Mouse (Mus musculus): Measurements from ENCODE around the gene Sirt7. TPM values are rescaled to one million over a fixed set of nuclear protein-coding genes. Genes with fewer than 3 reads are reported as not detected.

The Sirt7 gene
- polyA plus RNA-seq, 2 experiments = 27.5 to 43.7 TPM

DNA sequence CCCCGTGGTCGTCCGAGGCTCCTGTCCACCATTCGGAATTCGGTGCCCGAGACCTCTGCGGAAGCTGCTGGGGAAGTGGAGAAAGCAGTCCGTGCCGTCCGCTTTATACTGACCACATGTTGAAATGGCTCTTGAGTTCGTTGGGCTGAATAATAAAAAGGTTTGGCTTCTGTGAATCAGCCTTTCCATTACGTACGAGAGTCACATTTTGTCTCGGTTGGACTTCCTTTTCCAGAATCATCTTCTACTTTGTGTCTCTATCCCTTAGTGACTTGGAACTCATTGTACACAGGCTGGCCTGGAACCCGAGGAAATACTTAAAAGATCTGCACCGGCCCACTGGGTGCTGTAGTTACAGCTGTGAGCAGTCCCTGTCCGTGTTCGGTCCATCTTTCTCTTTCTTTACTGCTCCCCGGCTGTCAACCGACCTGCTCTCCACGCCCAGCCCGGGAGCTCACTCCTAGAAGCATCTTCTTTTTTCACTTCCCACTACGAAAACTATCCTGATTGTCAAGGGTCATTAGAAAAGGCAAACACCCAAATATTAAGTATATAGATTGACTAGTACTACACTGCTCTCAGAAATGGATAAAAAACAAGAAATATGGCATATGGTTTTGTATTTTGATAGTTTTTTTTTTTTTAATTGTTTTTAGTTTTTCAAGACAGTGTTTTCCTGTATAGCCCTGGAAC, 51.3 kb downstream of the Sirt7 start:
- TF ChIP-seq POLR2A (IDR thresholded peaks at IDR 0.05; ENCODE audit: borderline replicate concordance, extremely low read depth, insufficient read depth, insufficient read length) = no peak
- Histone ChIP-seq H3K36me3 (ENCODE audit: control insufficient read depth, insufficient read depth, low read length) (peaks cover 45% of the 10 kb centered on the region), H3K9ac (ENCODE audit: low read depth, low read length, severe bottlenecking) (peak overlapping the region; percentile 90), H3K4me1 (ENCODE audit: control insufficient read depth, insufficient read depth, low read length) (peaks cover 21% of the 10 kb centered on the region), H3K27me3 (ENCODE audit: control insufficient read depth, insufficient read depth, low read length) (no peaks in the 10 kb centered on the region), H3K27ac (replicated peaks; ENCODE audit: low read depth, low read length) (peak overlapping the region; percentile 97), H3K9me3 (ENCODE audit: control insufficient read depth, low read length) (no peaks in the 10 kb centered on the region), H3K4me2 (replicated peaks; ENCODE audit: low read depth, low read length, severe bottlenecking) (peak overlapping the region; percentile 76), H3K4me3 (replicated peaks; ENCODE audit: low read length) (peak overlapping the region; percentile 94)
- WGBS = under 1% methylated on average over 23 of the region's 23 CpGs
- ATAC-seq (ENCODE audit: low FRiP score, low read depth) = no peak
- no peak for DNase-seq (ENCODE audit: low spot score)

DNA sequence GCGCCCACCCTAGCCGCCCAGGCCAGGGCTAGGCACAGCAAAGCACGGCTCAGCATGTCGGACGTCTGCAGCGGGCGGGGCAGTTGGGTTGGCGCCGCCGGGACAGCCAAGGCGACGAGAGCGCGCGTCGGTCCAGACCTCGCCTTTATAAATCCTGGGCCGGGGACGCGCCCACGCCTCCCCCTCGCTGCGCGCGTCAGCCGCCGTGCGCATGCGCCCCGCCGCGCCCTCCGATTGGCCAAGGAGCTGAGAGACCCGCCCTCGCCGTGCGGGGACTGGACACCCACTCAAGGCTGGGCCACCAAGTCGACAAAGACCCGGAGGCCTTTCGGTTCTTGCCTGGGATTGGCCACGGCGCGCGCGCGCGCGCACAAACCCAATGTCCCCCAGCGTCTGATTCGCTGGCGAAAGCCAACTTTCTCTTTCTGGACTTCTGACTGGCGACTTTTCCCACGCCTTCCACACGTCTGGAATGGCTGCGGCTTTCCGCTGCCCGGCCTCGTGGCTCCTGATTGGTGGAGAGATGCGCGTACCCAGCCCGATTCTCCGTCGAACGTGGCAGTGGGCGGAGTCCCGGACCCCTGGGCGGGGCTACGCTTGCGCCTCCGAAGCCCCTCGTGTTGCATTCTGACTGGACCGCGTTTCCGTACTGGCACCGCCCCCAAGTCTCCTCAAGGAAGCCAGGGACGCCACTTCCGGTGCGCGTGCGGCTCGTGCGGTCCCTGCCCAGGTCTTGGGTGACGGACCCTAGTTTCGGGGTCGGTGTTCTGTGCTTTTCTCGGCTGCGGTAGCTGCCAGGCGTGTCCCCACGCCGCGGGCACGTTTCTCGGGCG, 52.1 kb downstream of the Sirt7 start, which contains the start of gene P4hb:
TSS of gene P4hb (minus strand) at position 502 of the 833 bp plus-strand sequence.
- ATAC-seq (ENCODE audit: low FRiP score, low read depth) (peak; percentile 94), DNase-seq (ENCODE audit: low spot score) (peak; percentile 99)
- no peaks in the 10 kb centered on the region for H3K9me3 ChIP-seq (ENCODE audit: control insufficient read depth, low read length)
- H3K4me3 ChIP-seq (replicated peaks; ENCODE audit: low read length) = peak within 1 kb of the TSS; percentile 94
- peak within 1 kb of the TSS; percentile 76 for H3K4me2 ChIP-seq (replicated peaks; ENCODE audit: low read depth, low read length, severe bottlenecking)
- peak within 1 kb of the TSS; percentile 97 for H3K27ac ChIP-seq (replicated peaks; ENCODE audit: low read depth, low read length)
- H3K36me3 ChIP-seq (ENCODE audit: control insufficient read depth, insufficient read depth, low read length) = peaks cover 45% of the 10 kb centered on the region
- peak within 1 kb of the TSS; percentile 96 for H3K9ac ChIP-seq (ENCODE audit: low read depth, low read length, severe bottlenecking)
- peaks cover 21% of the 10 kb centered on the region for H3K4me1 ChIP-seq (ENCODE audit: control insufficient read depth, insufficient read depth, low read length)
- peak; percentile 98; the same call in 1 of the 2 replicates for TF ChIP-seq POLR2A (IDR thresholded peaks at IDR 0.05; ENCODE audit: borderline replicate concordance, extremely low read depth, insufficient read depth, insufficient read length)
- H3K27me3 ChIP-seq (ENCODE audit: control insufficient read depth, insufficient read depth, low read length) = no peaks in the 10 kb centered on the region
- WGBS = under 1% methylated on average over 83 of the region's 94 CpGs

DNA sequence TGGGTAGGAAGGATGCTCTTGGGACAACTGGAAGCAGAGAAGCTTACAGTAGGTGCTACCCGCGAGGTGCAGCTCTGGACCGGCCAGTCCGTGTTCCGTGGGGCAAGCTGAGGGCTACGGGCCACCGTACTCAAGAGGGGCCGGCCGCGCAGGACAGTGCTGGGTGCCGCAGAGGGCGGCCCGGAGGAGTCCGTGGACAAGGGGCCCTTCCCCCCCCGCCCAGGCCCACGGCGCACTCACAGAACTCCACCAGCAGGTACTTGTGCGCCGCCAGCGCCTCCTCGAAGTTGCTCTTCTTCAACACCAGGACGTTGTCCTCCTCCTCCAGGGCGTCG, 52.7 kb downstream of the Sirt7 start:
- Histone ChIP-seq H3K36me3 (ENCODE audit: control insufficient read depth, insufficient read depth, low read length) (peaks cover 45% of the 10 kb centered on the region), H3K4me2 (replicated peaks; ENCODE audit: low read depth, low read length, severe bottlenecking) (peak overlapping the region; percentile 76), H3K27me3 (ENCODE audit: control insufficient read depth, insufficient read depth, low read length) (no peaks in the 10 kb centered on the region), H3K27ac (replicated peaks; ENCODE audit: low read depth, low read length) (peak overlapping the region; percentile 82), H3K9me3 (ENCODE audit: control insufficient read depth, low read length) (no peaks in the 10 kb centered on the region), H3K4me1 (ENCODE audit: control insufficient read depth, insufficient read depth, low read length) (peaks cover 21% of the 10 kb centered on the region), H3K4me3 (replicated peaks; ENCODE audit: low read length) (peak overlapping the region; percentile 94), H3K9ac (ENCODE audit: low read depth, low read length, severe bottlenecking) (peak overlapping the region; percentile 96)
- WGBS = 5% methylated on average over 17 of the region's 24 CpGs
- ATAC-seq (ENCODE audit: low FRiP score, low read depth) (peak; percentile 14), DNase-seq (ENCODE audit: low spot score) (no peak)
- TF ChIP-seq POLR2A (IDR thresholded peaks at IDR 0.05; ENCODE audit: borderline replicate concordance, extremely low read depth, insufficient read depth, insufficient read length) = no peak

DNA sequence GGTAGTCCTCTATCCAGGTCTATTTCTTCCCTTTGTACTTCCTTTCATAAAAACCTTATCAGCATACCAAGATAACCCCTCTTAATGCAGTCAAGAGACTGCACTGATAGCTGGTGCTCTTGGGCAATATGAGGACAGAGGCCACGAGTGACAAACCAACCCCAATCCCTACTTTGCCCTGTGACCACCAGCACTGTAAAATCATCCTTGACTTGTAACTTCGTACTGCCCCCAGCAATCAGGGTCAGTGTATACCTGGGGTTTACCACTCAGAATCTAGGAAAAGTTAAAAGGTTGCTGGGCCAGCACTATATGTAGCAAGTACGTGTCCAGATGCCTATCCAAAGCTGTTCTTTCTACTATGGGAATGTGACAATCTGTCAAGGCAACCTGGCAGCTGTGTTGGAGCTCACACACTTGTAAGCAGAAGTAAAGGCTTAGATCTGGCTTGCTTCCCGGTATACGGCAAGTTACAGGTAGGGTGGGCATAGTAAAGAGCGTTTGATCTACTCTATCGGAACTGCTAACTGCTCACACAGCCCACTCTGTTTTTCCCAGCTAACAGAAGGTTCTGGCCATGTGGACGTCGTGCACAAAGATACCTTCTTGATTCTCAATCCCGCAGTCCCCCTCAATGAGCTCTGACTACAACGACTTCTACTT, 53.2 kb downstream of the Sirt7 start:
- DNase-seq (ENCODE audit: low spot score) (no peak), ATAC-seq (ENCODE audit: low FRiP score, low read depth) (no peak)
- H3K4me1 ChIP-seq (ENCODE audit: control insufficient read depth, insufficient read depth, low read length) = peaks cover 21% of the 10 kb centered on the region
- H3K4me3 ChIP-seq (replicated peaks; ENCODE audit: low read length) = peak overlapping the region; percentile 94
- H3K9ac ChIP-seq (ENCODE audit: low read depth, low read length, severe bottlenecking) = peak overlapping the region; percentile 96
- peak overlapping the region; percentile 82; the same call in 1 of the 2 replicates for H3K27ac ChIP-seq (replicated peaks; ENCODE audit: low read depth, low read length)
- H3K4me2 ChIP-seq (replicated peaks; ENCODE audit: low read depth, low read length, severe bottlenecking) = peak overlapping the region; percentile 76
- peaks cover 45% of the 10 kb centered on the region for H3K36me3 ChIP-seq (ENCODE audit: control insufficient read depth, insufficient read depth, low read length)
- WGBS = 10% methylated on average over 11 of the region's 11 CpGs
- TF ChIP-seq POLR2A (IDR thresholded peaks at IDR 0.05; ENCODE audit: borderline replicate concordance, extremely low read depth, insufficient read depth, insufficient read length) = no peak
- H3K9me3 ChIP-seq (ENCODE audit: control insufficient read depth, low read length) = no peaks in the 10 kb centered on the region
- no peaks in the 10 kb centered on the region for H3K27me3 ChIP-seq (ENCODE audit: control insufficient read depth, insufficient read depth, low read length)

DNA sequence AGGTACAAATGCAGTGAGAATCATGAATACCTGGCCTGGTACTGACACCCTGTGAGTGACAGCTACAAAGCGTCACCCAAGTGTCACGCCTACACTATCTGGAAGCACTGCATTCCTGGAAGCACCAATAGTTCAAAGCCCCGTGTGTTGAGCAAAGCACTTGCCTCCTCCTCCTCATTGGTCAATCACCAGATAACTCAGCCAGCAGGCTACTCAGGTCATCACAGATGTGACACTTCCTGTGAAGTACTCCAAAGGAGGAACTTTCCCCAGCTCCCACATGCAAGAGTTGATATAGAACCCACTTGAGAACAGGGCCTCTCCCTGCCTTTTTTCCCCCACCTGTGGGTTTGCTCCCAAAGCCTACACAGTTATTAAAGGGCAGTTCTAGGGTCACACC, 53.9 kb downstream of the Sirt7 start:
- H3K27me3 ChIP-seq (ENCODE audit: control insufficient read depth, insufficient read depth, low read length) = no peaks in the 10 kb centered on the region
- peak overlapping the region; percentile 96 for H3K9ac ChIP-seq (ENCODE audit: low read depth, low read length, severe bottlenecking)
- TF ChIP-seq POLR2A (IDR thresholded peaks at IDR 0.05; ENCODE audit: borderline replicate concordance, extremely low read depth, insufficient read depth, insufficient read length) = no peak
- H3K4me2 ChIP-seq (replicated peaks; ENCODE audit: low read depth, low read length, severe bottlenecking) = peak overlapping the region; percentile 76
- peaks cover 21% of the 10 kb centered on the region for H3K4me1 ChIP-seq (ENCODE audit: control insufficient read depth, insufficient read depth, low read length)
- H3K9me3 ChIP-seq (ENCODE audit: control insufficient read depth, low read length) = no peaks in the 10 kb centered on the region
- peaks cover 53% of the 10 kb centered on the region for H3K36me3 ChIP-seq (ENCODE audit: control insufficient read depth, insufficient read depth, low read length)
- DNase-seq (ENCODE audit: low spot score) (no peak), ATAC-seq (ENCODE audit: low FRiP score, low read depth) (no peak)
- whole genome bisulfite sequencing = 73% methylated on average over 3 of the region's 3 CpGs
- no peak overlapping the region for H3K27ac ChIP-seq (replicated peaks; ENCODE audit: low read depth, low read length)
- H3K4me3 ChIP-seq (replicated peaks; ENCODE audit: low read length) = peak overlapping the region; percentile 94

Small RNAs within 50 kb of the gene (microRNA-seq; reads per million reads assigned to microRNA genes)
- 0.69 reads per million for gene Mir6936

Other genes with a start within 250 kb of the Sirt7 start
Only the 30 nearest of the 33 such genes appear.
- gene Tspan10, start 182.6 kb downstream of the Sirt7 start, polyA plus RNA-seq (2012; rRNA removed) = 0.20 and 0.23 TPM in 2 replicates
- not detected in 2 replicates for gene Tspan10, start 182.6 kb downstream of the Sirt7 start, polyA plus RNA-seq (2014; fragmentation: Nextera tagmentation; extraction: Ambion mirVana)
- 0.31 and 0.70 TPM in 2 replicates for gene Pde6g, start 171.7 kb downstream of the Sirt7 start, polyA plus RNA-seq (2012; rRNA removed)
- not detected in 2 replicates for gene Pde6g, start 171.7 kb downstream of the Sirt7 start, polyA plus RNA-seq (2014; fragmentation: Nextera tagmentation; extraction: Ambion mirVana)
- 12.3 and 14.7 TPM in 2 replicates for gene Oxld1, start 167.2 kb downstream of the Sirt7 start, polyA plus RNA-seq (2012; rRNA removed)
- gene Oxld1, start 167.2 kb downstream of the Sirt7 start, polyA plus RNA-seq (2014; fragmentation: Nextera tagmentation; extraction: Ambion mirVana) = 12.8 and 14.3 TPM in 2 replicates
- gene Ccdc137, start 167.1 kb downstream of the Sirt7 start, polyA plus RNA-seq (2012; rRNA removed) = 42.1 and 43.0 TPM in 2 replicates
- gene Ccdc137, start 167.1 kb downstream of the Sirt7 start, polyA plus RNA-seq (2014; fragmentation: Nextera tagmentation; extraction: Ambion mirVana) = 29.2 TPM in 2 replicates
- gene Arl16, start 157.6 kb downstream of the Sirt7 start, polyA plus RNA-seq (2012; rRNA removed) = 45.2 and 52.7 TPM in 2 replicates
- 48.9 and 49.7 TPM in 2 replicates for gene Arl16, start 157.6 kb downstream of the Sirt7 start, polyA plus RNA-seq (2014; fragmentation: Nextera tagmentation; extraction: Ambion mirVana)
- 87.0 and 101 TPM in 2 replicates for gene Mrpl12, start 140.6 kb downstream of the Sirt7 start, polyA plus RNA-seq (2012; rRNA removed)
- gene Mrpl12, start 140.6 kb downstream of the Sirt7 start, polyA plus RNA-seq (2014; fragmentation: Nextera tagmentation; extraction: Ambion mirVana) = 127 and 142 TPM in 2 replicates
- gene Slc25a10, start 133.4 kb downstream of the Sirt7 start, polyA plus RNA-seq (2012; rRNA removed) = 54.4 and 75.1 TPM in 2 replicates
- gene Slc25a10, start 133.4 kb downstream of the Sirt7 start, polyA plus RNA-seq (2014; fragmentation: Nextera tagmentation; extraction: Ambion mirVana) = 44.1 and 44.4 TPM in 2 replicates
- gene Gcgr, start 94.5 kb downstream of the Sirt7 start, polyA plus RNA-seq (2012; rRNA removed) = 11.2 and 15.0 TPM in 2 replicates
- gene Gcgr, start 94.5 kb downstream of the Sirt7 start, polyA plus RNA-seq (2014; fragmentation: Nextera tagmentation; extraction: Ambion mirVana) = 4.9 and 6.3 TPM in 2 replicates
- gene Mcrip1, start 75.5 kb downstream of the Sirt7 start, polyA plus RNA-seq (2012; rRNA removed) = 203 and 265 TPM in 2 replicates
- 271 and 274 TPM in 2 replicates for gene Mcrip1, start 75.5 kb downstream of the Sirt7 start, polyA plus RNA-seq (2014; fragmentation: Nextera tagmentation; extraction: Ambion mirVana)
- 2.7 and 3.7 TPM in 2 replicates for gene Ppp1r27, start 74.1 kb downstream of the Sirt7 start, polyA plus RNA-seq (2012; rRNA removed)
- gene Ppp1r27, start 74.1 kb downstream of the Sirt7 start, polyA plus RNA-seq (2014; fragmentation: Nextera tagmentation; extraction: Ambion mirVana) = 3.3 and 3.5 TPM in 2 replicates
- 569 and 645 TPM in 2 replicates for gene P4hb, start 52.0 kb downstream of the Sirt7 start, polyA plus RNA-seq (2012; rRNA removed)
- gene P4hb, start 52.0 kb downstream of the Sirt7 start, polyA plus RNA-seq (2014; fragmentation: Nextera tagmentation; extraction: Ambion mirVana) = 968 and 988 TPM in 2 replicates
- gene Arhgdia, start 43.6 kb downstream of the Sirt7 start, polyA plus RNA-seq (2012; rRNA removed) = 610 and 750 TPM in 2 replicates
- gene Arhgdia, start 43.6 kb downstream of the Sirt7 start, polyA plus RNA-seq (2014; fragmentation: Nextera tagmentation; extraction: Ambion mirVana) = 566 and 572 TPM in 2 replicates
- gene Alyref, start 26.9 kb downstream of the Sirt7 start, polyA plus RNA-seq (2012; rRNA removed) = 96.8 and 143 TPM in 2 replicates
- 478 TPM in 2 replicates for gene Alyref, start 26.9 kb downstream of the Sirt7 start, polyA plus RNA-seq (2014; fragmentation: Nextera tagmentation; extraction: Ambion mirVana)
- gene Anapc11, start 26.8 kb downstream of the Sirt7 start, polyA plus RNA-seq (2012; rRNA removed) = 190 and 205 TPM in 2 replicates
- 248 and 254 TPM in 2 replicates for gene Anapc11, start 26.8 kb downstream of the Sirt7 start, polyA plus RNA-seq (2014; fragmentation: Nextera tagmentation; extraction: Ambion mirVana)
- 2.1 and 3.3 TPM in 2 replicates for gene Npb, start 16.8 kb downstream of the Sirt7 start, polyA plus RNA-seq (2012; rRNA removed)
- 2.1 and 2.7 TPM in 2 replicates for gene Npb, start 16.8 kb downstream of the Sirt7 start, polyA plus RNA-seq (2014; fragmentation: Nextera tagmentation; extraction: Ambion mirVana)
- gene Pcyt2, start 7.3 kb downstream of the Sirt7 start, polyA plus RNA-seq (2012; rRNA removed) = 247 and 305 TPM in 2 replicates
- gene Pcyt2, start 7.3 kb downstream of the Sirt7 start, polyA plus RNA-seq (2014; fragmentation: Nextera tagmentation; extraction: Ambion mirVana) = 101 and 119 TPM in 2 replicates
- gene Mafg, start 8.4 kb upstream of the Sirt7 start, polyA plus RNA-seq (2012; rRNA removed) = 56.9 and 67.7 TPM in 2 replicates
- 26.1 and 30.5 TPM in 2 replicates for gene Mafg, start 8.4 kb upstream of the Sirt7 start, polyA plus RNA-seq (2014; fragmentation: Nextera tagmentation; extraction: Ambion mirVana)
- 66.4 and 78.8 TPM in 2 replicates for gene Pycr1, start 18.5 kb upstream of the Sirt7 start, polyA plus RNA-seq (2012; rRNA removed)
- 50.3 and 56.9 TPM in 2 replicates for gene Pycr1, start 18.5 kb upstream of the Sirt7 start, polyA plus RNA-seq (2014; fragmentation: Nextera tagmentation; extraction: Ambion mirVana)
- 0.22 and 0.60 TPM in 2 replicates for gene Myadml2, start 22.9 kb upstream of the Sirt7 start, polyA plus RNA-seq (2012; rRNA removed)
- gene Myadml2, start 22.9 kb upstream of the Sirt7 start, polyA plus RNA-seq (2014; fragmentation: Nextera tagmentation; extraction: Ambion mirVana) = 0.68 and 1.6 TPM in 2 replicates
- 12.8 and 17.7 TPM in 2 replicates for gene Notum, start 35.9 kb upstream of the Sirt7 start, polyA plus RNA-seq (2012; rRNA removed)
- gene Notum, start 35.9 kb upstream of the Sirt7 start, polyA plus RNA-seq (2014; fragmentation: Nextera tagmentation; extraction: Ambion mirVana) = 4.6 and 4.7 TPM in 2 replicates
- gene Aspscr1, start 47.7 kb upstream of the Sirt7 start, polyA plus RNA-seq (2012; rRNA removed) = 73.9 and 88.6 TPM in 2 replicates
- gene Aspscr1, start 47.7 kb upstream of the Sirt7 start, polyA plus RNA-seq (2014; fragmentation: Nextera tagmentation; extraction: Ambion mirVana) = 96.1 and 101 TPM in 2 replicates
- 101 and 107 TPM in 2 replicates for gene Cenpx, start 88.5 kb upstream of the Sirt7 start, polyA plus RNA-seq (2012; rRNA removed)
- gene Cenpx, start 88.5 kb upstream of the Sirt7 start, polyA plus RNA-seq (2014; fragmentation: Nextera tagmentation; extraction: Ambion mirVana) = 159 and 161 TPM in 2 replicates
- gene Lrrc45, start 88.7 kb upstream of the Sirt7 start, polyA plus RNA-seq (2012; rRNA removed) = 91.3 and 98.3 TPM in 2 replicates
- 48.1 and 51.7 TPM in 2 replicates for gene Lrrc45, start 88.7 kb upstream of the Sirt7 start, polyA plus RNA-seq (2014; fragmentation: Nextera tagmentation; extraction: Ambion mirVana)
- 90.1 and 95.1 TPM in 2 replicates for gene Rac3, start 96.2 kb upstream of the Sirt7 start, polyA plus RNA-seq (2012; rRNA removed)
- gene Rac3, start 96.2 kb upstream of the Sirt7 start, polyA plus RNA-seq (2014; fragmentation: Nextera tagmentation; extraction: Ambion mirVana) = 14.1 and 18.3 TPM in 2 replicates
- gene Dcxr, start 102.0 kb upstream of the Sirt7 start, polyA plus RNA-seq (2012; rRNA removed) = 18.5 and 21.4 TPM in 2 replicates
- gene Dcxr, start 102.0 kb upstream of the Sirt7 start, polyA plus RNA-seq (2014; fragmentation: Nextera tagmentation; extraction: Ambion mirVana) = 21.8 and 26.2 TPM in 2 replicates
- gene Cbr2, start 106.9 kb upstream of the Sirt7 start, polyA plus RNA-seq (2012; rRNA removed) = 11.9 and 19.6 TPM in 2 replicates
- 7.3 and 10.8 TPM in 2 replicates for gene Cbr2, start 106.9 kb upstream of the Sirt7 start, polyA plus RNA-seq (2014; fragmentation: Nextera tagmentation; extraction: Ambion mirVana)
- 1.8 and 1.9 TPM in 2 replicates for gene Hmga1b, start 137.6 kb upstream of the Sirt7 start, polyA plus RNA-seq (2012; rRNA removed)
- gene Hmga1b, start 137.6 kb upstream of the Sirt7 start, polyA plus RNA-seq (2014; fragmentation: Nextera tagmentation; extraction: Ambion mirVana) = 4.2 and 4.5 TPM in 2 replicates
- gene Rfng, start 159.0 kb upstream of the Sirt7 start, polyA plus RNA-seq (2012; rRNA removed) = 61.0 and 79.7 TPM in 2 replicates
- gene Rfng, start 159.0 kb upstream of the Sirt7 start, polyA plus RNA-seq (2014; fragmentation: Nextera tagmentation; extraction: Ambion mirVana) = 36.8 and 39.0 TPM in 2 replicates
- gene Gps1, start 159.0 kb upstream of the Sirt7 start, polyA plus RNA-seq (2012; rRNA removed) = 236 and 273 TPM in 2 replicates
- gene Gps1, start 159.0 kb upstream of the Sirt7 start, polyA plus RNA-seq (2014; fragmentation: Nextera tagmentation; extraction: Ambion mirVana) = 248 and 249 TPM in 2 replicates
- gene Dus1l, start 171.2 kb upstream of the Sirt7 start, polyA plus RNA-seq (2012; rRNA removed) = 55.3 and 55.8 TPM in 2 replicates
- 60.2 and 63.4 TPM in 2 replicates for gene Dus1l, start 171.2 kb upstream of the Sirt7 start, polyA plus RNA-seq (2014; fragmentation: Nextera tagmentation; extraction: Ambion mirVana)